Mouse (Mus musculus) spleen, postnatal 0 days (tissue): Measurements from ENCODE around the gene Rpl27. TPM values are rescaled to one million over a fixed set of nuclear protein-coding genes. Genes with fewer than 3 reads are reported as not detected.

ENCODE experiments used
- polyA plus RNA-seq: library from polyadenylated mRNA; unstranded; fragments of >200 nt; fragmentation: Nextera tagmentation; extraction: Ambion mirVana; gene quantifications from 2 replicates; pipeline ENCODE4 v1.2.1, GENCODE M21; 2015

Rpl27 gene
- 369 and 411 TPM in 2 replicates for polyA plus RNA-seq

DNA sequence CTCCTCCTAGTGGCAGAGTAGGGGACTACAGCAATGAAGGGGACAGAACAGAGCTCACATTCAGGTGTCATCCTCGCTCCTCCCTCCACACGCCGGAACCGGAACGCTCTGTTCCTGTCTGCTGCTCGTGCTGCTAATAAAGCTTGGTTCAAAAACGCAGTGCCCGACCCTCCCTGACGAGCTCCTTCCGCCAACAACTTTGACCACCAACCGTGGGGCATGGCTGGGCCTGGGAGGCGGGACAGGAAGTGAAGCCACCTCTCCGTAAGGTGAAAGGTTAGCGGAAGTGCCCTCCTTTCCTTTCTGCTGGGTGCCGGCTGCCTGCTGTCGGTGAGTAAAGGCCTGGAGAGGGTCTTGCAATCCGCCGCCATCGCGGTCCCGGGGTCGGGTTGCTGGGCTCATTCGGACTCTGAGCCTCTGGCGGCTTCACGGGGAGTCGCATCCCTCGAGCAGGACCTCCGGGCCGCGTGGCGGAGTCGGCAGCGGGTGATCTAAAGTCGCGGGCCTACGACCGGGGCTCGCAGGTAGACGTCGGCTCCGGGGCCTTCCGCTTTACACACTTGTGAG, at the start of gene Rpl27:
Gene Rpl27, plus strand, starts transcription at position 172 of the 567 bp plus-strand sequence.

DNA sequence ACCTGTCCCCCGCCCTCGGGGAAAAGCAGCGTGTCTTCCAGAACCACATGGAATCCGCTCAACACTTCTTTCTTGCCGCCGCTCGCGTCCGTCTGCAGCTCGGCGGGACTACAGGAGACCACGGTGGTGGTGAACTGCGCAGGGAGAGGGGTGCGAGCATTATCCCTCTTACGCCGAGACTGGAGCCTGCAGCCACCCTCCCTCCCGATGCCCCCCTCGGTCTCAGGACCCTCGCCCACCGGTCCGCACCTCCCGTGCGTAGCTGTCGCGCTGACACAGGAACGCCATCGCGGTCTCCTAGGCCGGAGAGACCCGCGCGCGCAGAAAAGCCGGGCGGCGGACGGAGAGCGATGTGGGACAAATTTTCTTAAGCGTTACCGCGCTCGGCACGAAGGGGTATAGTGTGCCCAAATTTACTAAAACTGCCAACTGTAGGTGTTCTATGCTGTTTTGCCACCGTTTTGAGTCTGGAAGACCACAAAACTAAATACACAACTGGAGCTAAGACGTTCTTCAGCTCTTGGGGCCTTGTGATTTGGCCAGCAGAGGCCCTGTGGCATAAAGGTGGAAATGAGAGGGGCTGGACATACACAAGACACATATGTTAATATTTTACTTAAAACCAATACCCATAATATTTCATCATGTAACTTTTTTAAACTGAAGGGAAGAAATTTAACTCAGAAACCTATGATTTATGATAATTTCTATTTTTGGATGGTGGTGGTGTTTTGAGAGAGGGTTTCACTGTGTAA, 24.8 kb upstream of the Rpl27 start, which contains the start of gene Aarsd1:
Gene Aarsd1, minus strand, starts transcription at position 515 of the 755 bp plus-strand sequence.

DNA sequence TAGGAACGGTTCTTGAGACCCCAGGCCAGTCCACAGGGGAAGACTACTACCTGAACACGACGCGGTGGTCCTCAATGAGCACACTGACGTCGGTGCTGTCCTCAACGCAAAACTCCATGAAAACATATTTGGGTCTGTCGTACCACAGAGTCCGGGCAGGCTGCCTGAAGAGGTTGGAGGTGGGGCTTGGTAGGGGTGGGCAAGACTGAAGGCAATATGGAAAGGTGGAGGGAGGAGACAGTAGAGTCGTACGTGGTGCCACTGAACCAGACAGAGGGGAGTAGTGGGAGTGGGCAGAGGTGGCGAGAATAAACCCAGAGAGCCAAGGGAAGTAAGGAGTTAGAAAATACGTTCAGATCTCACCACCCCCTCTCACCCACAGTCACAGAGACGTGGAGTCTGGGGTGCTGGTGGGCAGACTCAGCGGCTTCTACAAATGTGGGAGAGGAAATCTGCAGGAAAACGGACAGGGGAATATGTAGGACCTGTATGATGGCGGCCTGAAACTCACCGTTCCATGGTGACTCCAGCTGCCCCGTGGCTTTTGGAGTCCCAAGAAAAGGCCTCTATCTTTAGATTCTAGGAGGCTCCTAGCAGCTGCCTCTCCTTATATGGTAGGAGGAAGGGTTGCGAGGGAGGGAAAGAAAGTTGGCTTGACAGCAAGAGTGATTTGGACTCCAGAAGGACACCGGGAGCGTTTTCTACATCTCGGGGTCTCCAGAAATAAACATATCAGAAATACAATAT, 17.8 kb upstream of the Rpl27 start, which contains the start of gene Gm27029:
Gene Gm27029, minus strand, starts transcription at position 692 of the 747 bp plus-strand sequence.

GRCm38 (mm10) chr11:101424925-101425813, 16.9 kb upstream of the Rpl27 start, which contains the start of the genes Rundc1 and Ptges3l:
TSS of gene Rundc1 (plus strand) at chr11:101425085.
TSS of gene Ptges3l (minus strand) at chr11:101425333.

GRCm38 (mm10) chr11:101448274-101448746, 6.2 kb downstream of the Rpl27 start, which contains the start of gene Ifi35:
TSS of gene Ifi35 (plus strand) at chr11:101448407.

GRCm38 (mm10) chr11:101464211-101465100, 22.4 kb downstream of the Rpl27 start, which contains the start of gene Rnd2:
TSS of gene Rnd2 (plus strand) at chr11:101464999.

DNA sequence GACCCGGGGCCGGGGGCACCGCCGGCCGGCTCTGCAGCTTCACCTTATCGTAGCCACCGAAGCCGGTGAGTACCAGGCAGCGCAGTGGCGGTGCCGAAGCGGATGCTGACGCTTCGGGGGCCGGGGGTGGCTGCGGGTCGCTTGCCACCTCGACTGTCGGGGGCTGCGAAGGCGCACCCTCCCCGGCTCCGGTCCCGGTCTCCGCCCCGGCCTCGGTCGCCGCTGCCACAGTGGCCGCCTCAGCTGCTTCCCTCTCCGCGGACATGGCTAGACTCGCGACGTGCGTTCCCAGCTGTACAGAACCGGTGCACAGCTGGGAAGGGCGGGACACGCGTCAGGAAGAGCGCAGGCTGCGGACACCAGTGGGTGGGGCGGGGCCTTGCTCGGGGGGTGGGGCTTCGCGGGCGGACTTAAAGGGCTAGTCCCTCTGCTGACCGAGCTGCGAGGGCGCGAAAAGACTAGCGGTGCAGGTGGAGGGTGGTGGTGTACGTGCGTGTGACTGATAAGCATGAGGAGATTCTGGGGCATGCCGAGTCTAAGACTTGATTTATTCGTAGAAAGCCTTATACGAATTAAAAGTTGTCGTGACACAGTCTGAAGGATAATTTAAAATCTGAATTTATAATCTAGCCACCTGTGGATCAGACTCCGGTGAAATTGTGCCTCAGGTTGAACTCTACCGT, 23.9 kb downstream of the Rpl27 start, which contains the start of gene Vat1:
Gene Vat1, minus strand, starts transcription at position 362 of the 683 bp plus-strand sequence.

Other genes starting within 250 kb of the Rpl27 start
- gene Ezh1, start 215.8 kb upstream of the Rpl27 start, polyA plus RNA-seq, result 9.0 and 10.7 TPM in 2 replicates
- gene Ramp2, start 196.3 kb upstream of the Rpl27 start, polyA plus RNA-seq, result 77.1 and 98.8 TPM in 2 replicates
- gene Vps25, start 188.6 kb upstream of the Rpl27 start, polyA plus RNA-seq, result 92.3 and 92.9 TPM in 2 replicates
- gene Wnk4, start 181.7 kb upstream of the Rpl27 start, polyA plus RNA-seq, result 4.0 and 5.7 TPM in 2 replicates
- gene Cntd1, start 163.3 kb upstream of the Rpl27 start, polyA plus RNA-seq, result 0.61 and 0.88 TPM in 2 replicates
- gene Coa3, start 163.2 kb upstream of the Rpl27 start, polyA plus RNA-seq, result 103 and 105 TPM in 2 replicates
- 104 and 112 TPM in 2 replicates for gene Becn1, start 140.0 kb upstream of the Rpl27 start, polyA plus RNA-seq
- gene Psme3, start 126.1 kb upstream of the Rpl27 start, polyA plus RNA-seq, result 134 and 137 TPM in 2 replicates
- 1.8 and 2.0 TPM in 2 replicates for gene Aoc2, start 117.2 kb upstream of the Rpl27 start, polyA plus RNA-seq
- 0.78 and 0.86 TPM in 2 replicates for gene Aoc3, start 111.7 kb upstream of the Rpl27 start, polyA plus RNA-seq
- 0.06 TPM in 1 of 2 replicates, not detected in the other for gene G6pc, start 74.7 kb upstream of the Rpl27 start, polyA plus RNA-seq
- gene Aarsd1, start 24.7 kb upstream of the Rpl27 start, polyA plus RNA-seq, result 43.7 and 47.7 TPM in 2 replicates
- 2.0 and 2.8 TPM in 2 replicates for gene Gm27029, start 17.5 kb upstream of the Rpl27 start, polyA plus RNA-seq
- gene Rundc1, start 17.2 kb upstream of the Rpl27 start, polyA plus RNA-seq, result 6.6 and 7.2 TPM in 2 replicates
- gene Ptges3l, start 17.0 kb upstream of the Rpl27 start, polyA plus RNA-seq, result 2.0 and 2.4 TPM in 2 replicates
- gene Ifi35, start 6.1 kb downstream of the Rpl27 start, polyA plus RNA-seq, result 42.2 and 52.3 TPM in 2 replicates
- gene Rnd2, start 22.7 kb downstream of the Rpl27 start, polyA plus RNA-seq, result 3.2 and 5.3 TPM in 2 replicates
- 21.8 and 28.0 TPM in 2 replicates for gene Vat1, start 23.9 kb downstream of the Rpl27 start, polyA plus RNA-seq
- 11.9 and 16.4 TPM in 2 replicates for gene Brca1, start 109.7 kb downstream of the Rpl27 start, polyA plus RNA-seq
- gene Nbr1, start 109.9 kb downstream of the Rpl27 start, polyA plus RNA-seq, result 29.5 and 31.5 TPM in 2 replicates
- 5.6 and 7.6 TPM in 2 replicates for gene Tmem106a, start 139.9 kb downstream of the Rpl27 start, polyA plus RNA-seq
- 0.23 TPM in 1 of 2 replicates, not detected in the other for gene Gm11634, start 157.0 kb downstream of the Rpl27 start, polyA plus RNA-seq
- 14.6 and 19.7 TPM in 2 replicates for gene Rdm1, start 184.9 kb downstream of the Rpl27 start, polyA plus RNA-seq
- 3.3 and 3.7 TPM in 2 replicates for gene Arl4d, start 223.2 kb downstream of the Rpl27 start, polyA plus RNA-seq